Mouse (Mus musculus) CH12F3 (cell line): ENCODE results near the gene Tnxb.

Experiments
- in situ Hi-C: fragments of 300-500 bp; cut with MboI; formaldehyde crosslinking; loops from 2 replicates; pipeline ENCODE4 v1.14.3; 2020; ENCODE audit warnings: low sequenced_read_pairs

Tnxb gene

DNA sequence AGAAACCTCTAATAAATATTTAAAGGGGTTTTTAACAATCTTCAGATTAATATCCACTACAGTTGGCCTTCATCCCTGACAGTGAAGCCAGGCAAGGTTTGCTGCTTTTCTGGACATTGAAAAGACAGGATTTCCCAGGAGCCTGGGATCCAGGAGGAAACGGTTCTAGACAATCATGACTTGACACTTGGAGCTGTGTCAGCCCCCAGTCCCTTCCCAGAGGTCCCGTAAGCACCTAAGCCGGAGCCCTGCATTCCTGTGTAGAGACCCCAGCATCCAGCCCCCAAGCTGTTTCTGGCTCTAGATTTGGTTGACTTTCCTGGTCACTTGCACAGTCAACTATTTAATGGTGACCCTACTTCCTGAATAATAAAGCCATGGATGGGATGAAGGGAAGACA is 11.7 kb upstream of the Tnxb start:
- in situ Hi-C loops = no loop called here

DNA sequence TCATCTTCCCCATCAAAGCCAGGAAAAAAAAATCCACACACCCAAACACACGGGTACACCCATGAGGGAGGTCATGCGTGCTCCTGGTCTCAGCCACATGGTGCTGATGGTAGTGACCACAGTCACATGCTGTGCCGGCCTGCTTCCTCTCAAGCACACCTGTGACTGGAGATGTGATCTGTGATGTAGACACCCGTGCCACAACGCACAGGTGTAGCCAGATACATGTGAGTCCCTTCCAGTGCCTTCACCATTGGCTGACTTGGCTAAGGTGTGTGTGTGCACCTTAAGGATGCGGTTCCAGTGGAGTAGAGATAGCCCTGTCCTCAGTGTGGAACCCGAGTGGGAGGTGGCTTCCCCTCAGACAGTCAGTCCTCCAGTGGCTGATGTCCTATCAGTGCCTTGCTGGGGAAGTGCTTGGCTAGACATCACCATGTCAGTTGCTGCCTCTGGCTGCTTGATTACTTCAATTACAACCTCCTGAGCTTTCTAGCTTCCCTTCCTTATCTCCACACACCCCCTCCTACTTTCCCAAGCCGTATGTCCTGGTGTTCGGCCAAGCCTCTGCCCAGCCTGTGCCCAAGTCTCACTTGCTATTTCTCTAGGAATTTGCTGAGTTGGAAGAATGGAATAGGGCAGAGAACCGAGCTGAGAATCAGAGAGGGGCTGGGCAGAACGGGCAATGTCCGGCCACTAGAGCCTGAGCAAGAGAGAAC is 11.0 kb upstream of the Tnxb start:
- in situ Hi-C loops = no loop called here

- in situ Hi-C loops = no loop called here
Observed at GRCm38 (mm10) chr17:34659897-34660214, 10.5 kb upstream of the Tnxb start.

- in situ Hi-C loops = no loop called here
Observed at GRCm38 (mm10) chr17:34660259-34660820, 10.0 kb upstream of the Tnxb start.

DNA sequence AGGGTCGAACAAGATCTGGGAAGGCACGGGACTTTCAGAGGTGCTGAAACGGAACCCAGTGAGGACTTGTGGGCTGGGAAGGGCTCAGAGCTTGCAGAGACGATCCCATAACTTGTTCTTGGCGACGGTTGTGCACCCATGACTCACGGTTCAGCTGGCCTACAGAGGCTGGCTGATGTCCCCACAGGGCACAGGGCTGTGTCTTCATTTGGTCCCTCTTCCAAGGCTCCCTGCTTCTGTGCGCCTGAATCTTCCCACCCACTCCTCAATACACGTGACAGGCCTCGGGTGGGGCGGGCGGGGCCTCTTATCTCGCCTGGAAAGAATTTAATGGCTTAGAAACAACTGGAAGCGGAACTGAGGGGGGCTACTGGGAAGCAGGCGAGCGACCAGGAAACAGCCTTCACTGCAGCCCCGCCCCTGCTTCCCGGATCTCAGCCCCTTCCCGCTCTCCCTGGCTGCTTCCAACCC is 9.2 kb upstream of the Tnxb start:
- in situ Hi-C loops = no loop called here

DNA sequence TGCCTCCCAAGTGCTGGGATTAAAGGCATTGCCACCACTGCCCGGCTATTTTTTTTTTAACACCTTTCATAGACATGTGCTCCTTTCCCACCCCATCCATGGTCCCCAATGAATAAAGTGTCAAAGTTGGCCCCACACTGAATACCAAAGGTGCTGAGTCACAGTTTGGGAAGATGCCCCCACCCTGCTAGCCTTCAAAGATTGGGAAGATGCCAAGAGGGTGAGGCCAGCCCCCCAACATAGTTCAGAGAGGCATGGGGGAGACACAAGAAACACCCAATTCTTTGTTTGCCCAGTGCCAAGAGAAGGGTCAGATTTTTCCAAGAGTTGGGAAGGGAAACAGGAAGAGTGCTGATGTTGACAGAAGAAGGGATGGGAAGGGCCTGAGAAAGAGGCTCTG is 7.9 kb upstream of the Tnxb start:
- in situ Hi-C loops = no loop called here

GRCm38 (mm10) chr17:34662978-34663377 is 7.4 kb upstream of the Tnxb start:
- in situ Hi-C loops = no loop called here

GRCm38 (mm10) chr17:34663558-34663957 is 6.8 kb upstream of the Tnxb start:
- in situ Hi-C loops = no loop called here

GRCm38 (mm10) chr17:34664472-34664871 is 5.9 kb upstream of the Tnxb start:
- in situ Hi-C loops = no loop called here

DNA sequence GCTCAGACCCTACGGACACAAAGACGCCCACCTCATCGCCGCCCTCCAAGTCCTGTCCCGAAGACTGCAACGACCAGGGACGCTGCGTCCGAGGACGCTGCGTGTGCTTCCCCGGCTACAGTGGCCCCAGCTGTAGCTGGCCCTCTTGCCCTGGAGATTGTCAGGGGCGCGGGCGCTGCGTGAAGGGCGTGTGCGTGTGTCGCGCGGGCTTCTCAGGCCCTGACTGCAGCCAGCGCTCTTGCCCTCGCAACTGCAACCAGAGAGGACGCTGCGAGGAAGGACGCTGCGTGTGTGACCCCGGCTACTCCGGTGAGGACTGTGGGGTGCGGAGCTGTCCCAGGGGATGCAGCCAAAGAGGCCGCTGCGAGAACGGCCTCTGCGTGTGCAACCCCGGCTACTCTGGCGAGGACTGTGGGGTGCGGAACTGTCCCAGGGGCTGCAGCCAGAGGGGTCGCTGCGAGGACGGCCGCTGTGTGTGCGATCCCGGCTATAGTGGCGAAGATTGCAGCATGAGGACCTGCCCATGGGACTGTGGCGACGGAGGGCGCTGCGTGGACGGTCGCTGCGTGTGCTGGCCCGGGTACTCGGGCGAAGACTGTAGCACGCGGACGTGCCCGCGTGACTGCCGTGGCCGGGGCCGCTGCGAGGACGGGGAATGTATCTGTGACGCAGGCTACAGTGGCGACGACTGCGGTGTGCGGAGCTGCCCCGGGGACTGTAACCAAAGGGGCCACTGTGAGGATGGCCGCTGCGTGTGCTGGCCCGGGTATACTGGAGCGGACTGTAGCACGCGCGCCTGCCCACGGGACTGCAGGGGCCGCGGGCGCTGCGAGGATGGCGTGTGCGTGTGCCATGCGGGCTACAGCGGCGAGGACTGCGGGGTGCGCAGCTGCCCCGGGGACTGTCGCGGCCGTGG is 1.1 kb downstream of the Tnxb start:
- in situ Hi-C loops = no loop called here

DNA sequence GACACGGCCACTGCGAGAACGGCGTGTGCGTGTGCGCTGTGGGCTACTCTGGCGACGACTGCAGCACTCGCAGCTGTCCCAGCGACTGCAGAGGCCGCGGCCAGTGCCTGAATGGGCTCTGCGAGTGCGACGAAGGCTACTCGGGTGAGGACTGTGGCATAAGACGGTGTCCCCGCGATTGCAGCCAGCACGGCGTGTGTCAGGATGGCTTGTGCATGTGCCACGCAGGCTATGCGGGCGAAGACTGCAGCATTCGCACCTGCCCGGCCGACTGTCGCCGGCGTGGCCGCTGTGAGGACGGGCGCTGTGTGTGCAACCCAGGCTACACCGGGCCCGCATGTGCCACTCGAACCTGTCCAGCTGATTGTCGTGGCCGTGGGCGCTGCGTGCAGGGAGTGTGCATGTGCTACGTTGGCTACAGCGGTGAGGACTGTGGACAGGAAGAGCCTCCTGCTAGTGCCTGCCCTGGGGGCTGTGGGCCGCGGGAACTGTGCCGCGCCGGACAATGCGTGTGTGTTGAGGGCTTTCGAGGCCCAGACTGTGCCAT is 2.0 kb downstream of the Tnxb start:
- in situ Hi-C loops = no loop called here

DNA sequence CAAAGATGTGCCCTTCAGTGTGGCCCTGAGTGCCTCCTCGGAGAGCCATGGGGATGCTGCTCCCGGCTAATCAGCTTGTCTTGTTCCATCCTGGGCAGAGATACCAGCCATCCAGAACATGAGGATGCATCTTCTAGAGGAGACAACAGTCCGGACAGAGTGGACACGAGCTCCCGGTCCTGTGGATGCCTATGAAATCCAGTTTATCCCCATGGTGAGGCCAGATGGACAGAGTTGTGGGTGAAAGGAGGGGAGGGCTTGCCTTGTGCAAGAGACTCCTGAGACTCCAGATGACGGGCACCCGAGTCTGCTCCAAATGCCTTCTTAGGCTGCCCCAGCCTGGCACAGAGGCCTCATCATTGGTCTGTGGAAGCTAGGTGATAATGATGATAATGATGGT is 2.8 kb downstream of the Tnxb start:
- in situ Hi-C loops = no loop called here

- in situ Hi-C loops = no loop called here
Observed at GRCm38 (mm10) chr17:34674524-34675204, 4.3 kb downstream of the Tnxb start.

DNA sequence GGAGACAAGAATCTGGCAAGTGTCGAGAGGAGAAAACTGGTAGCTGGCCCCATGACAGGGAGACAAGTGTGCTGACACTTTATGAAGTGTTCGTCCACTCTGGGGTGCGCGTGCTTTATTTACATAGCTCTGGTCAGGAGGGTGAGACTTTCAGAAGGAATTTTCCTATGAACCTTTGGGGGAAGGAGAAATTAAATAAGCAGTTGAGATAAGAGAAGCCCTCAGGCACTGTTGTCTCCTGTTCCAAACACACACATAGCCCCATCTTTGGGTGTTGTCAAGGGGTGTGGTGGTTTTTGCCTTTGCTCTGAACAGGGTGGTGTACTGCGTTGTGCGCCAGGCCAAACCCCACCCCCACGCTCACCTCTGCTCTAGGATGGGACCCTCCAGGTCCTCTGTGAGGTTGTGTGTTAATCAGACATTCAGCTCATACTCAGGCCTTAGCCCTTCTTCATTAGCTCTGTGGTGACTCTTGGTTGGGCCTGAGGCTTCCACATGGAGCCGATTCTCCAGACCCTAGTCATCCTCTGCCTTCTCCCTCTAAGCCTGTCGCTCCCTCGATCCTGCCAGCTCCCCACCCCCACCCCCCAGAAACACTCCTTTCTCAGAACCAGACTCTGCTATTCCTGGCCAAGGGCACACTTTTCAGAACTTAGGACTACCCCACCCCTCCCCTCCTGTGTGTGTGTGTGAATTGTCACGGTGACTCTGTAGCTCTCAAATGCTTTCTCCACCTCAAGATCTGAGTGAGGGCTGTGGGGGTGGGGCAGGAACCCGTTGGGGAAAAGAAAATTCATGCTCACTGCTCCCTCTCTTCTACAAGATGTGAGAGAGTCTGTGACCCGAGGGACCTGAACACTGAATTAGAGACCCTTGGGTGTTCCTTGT is 5.1 kb downstream of the Tnxb start:
- in situ Hi-C loops = no loop called here

DNA sequence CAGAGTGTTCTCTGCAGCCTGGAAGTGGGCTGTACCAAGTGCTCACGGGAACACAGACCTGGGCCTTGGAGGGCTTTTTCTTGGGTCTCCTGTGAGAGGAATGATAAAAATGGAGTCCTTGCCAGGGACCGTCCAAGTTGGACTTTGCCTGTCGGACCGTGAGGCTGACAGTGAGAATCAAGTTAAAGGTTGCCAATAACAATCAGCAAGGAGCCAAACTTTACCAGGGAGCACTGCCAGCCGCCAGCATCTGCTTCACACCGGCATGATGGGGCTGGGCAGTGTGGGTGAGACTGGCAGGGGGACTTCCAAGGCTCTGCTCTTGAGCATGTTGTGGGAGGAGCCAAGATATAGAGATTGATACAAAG is 5.7 kb downstream of the Tnxb start:
- in situ Hi-C loops = no loop called here

DNA sequence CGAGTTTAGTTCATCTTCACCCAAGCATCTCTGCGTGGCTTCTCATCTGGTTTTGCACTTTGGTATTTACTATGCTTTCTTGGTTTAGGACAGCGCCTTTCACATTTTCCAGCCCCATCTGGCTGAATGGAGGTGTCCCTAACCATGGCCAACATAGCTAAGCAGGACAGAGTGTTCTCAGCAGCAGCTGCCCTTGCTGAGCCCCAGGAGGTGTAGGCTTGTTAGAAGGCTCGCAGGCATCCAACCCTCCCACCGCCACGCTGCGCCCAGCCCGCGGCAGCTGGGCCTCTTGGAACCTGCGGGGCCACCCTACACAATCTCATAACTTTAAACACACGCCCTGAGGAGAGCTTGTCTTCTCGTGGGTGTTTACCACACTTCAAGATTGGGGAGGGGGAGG is 6.3 kb downstream of the Tnxb start:
- in situ Hi-C loops = no loop called here

DNA sequence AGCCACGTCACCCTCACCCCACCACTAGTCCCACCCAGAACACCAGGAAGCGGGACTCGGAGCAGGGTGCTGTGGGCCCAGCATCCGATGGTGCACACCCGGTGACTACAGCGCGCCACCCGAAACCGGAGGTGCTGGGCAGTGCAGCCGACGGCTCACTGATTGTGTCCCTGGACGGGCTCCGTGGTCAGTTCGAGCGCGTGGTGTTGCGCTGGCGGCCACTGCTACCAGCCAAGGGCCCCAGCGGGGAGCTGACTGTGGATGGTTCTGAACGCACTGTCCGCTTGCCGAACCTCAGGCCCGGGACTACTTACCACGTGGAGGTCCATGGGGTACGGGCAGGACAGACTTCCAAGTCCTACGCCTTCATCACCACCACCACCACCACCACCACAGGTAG is 9.9 kb downstream of the Tnxb start:
- in situ Hi-C loops = no loop called here

DNA sequence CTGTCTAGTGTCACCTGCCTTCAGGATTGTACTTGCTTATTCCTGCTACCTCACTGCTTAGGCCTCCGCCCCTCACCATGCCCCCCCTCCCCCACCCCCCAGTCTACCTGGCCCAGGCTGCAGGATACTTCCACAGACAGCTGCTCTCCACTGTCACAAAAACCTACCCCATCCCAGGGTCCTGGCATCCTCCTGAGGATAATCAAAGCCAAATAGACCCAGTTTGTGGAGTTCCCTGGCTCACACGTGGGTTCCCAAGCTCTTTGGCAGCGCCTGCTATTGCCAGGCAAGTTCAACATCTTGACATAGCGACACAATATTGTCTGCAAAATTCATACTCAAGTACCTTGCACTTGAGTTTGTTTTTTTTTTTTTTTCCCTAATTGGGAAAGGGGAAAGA is 10.3 kb downstream of the Tnxb start:
- in situ Hi-C loops = no loop called here

DNA sequence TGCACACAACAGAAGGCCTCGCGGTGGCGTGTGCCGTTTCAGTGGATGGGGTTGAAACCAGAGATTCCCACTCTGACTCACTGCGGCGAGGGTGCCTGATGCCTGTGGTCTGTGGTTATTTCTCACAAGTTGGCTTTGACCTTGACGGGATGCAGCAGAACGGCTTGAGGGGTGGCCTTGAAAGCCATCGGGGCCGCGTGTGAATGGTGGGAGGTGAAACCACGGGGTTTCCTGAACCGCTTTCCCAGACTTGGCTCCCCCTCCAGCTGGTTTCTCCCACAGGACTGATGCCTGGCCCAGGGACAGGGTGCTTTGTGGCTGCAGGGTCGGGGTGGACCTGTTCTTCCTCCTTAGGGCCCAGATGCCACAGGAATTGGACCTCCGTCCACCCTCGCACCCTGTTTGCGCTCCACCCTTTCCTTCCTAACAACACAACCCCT is 10.8 kb downstream of the Tnxb start:
- in situ Hi-C loops = no loop called here

DNA sequence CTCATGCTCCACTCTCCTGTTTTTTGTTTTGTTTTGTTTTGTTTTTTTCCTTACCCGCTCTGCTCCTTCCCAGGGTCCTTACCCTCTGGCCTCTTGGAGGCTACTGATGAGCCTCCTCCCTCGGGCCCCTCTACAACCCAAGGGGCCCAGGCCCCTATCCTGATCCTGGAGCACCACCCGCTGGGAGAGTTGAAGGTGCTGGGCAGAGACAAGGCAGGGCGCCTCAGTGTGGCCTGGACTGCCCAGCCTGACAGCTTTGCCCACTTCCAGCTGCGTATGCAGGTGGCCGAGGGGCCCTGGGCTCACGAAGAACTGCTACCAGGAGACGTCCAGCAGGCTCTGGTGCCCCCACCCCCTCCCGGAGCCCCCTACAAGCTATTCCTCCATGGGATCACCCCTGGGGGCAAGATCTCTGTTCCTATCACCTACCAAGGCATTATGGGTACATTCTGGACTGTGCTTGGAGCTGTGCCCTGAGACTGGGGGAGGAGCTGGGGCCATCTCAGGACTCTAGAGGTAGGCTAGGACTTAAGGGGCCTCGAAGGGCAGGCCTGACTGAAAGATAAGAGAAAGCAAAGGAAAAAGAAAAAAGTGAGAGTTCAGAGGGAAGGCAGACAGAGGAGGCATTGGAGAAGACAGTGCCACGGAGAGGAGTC is 11.7 kb downstream of the Tnxb start:
- in situ Hi-C loops = no loop called here
